Mouse (Mus musculus): ENCODE results near the gene Dlgap4.

DNA sequence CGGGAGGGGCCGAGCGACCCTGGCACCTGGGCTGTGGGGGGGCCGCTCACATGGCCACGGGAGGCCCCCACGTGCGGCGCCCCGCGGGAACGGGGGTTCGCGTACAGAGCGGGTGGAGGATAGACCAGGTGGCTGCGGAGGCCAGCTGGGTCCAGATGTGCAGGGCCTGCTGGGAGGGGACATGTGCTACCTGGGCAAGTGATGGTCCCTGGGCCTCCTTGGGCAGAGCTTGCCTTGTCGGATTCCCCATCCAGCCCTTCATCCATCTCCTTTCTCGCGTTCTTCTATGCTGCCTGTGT lies 702 bp downstream of the Dlgap4 start:
- TF ChIP-seq CTCF (IDR thresholded peaks at IDR 0.05; ENCODE audit: control insufficient read depth, insufficient read depth, insufficient replicate concordance, low read depth, low read length) (no peak), POLR2A (IDR thresholded peaks at IDR 0.05; ENCODE audit: control insufficient read depth, low read depth, low read length) (0 out of 2 replicates have a peak, but pooled peaks have one; percentile 0)

Measured in testis, adult 2 months (tissue).